Mouse (Mus musculus) CH12.LX (cell line): ENCODE measurements around the gene Prm3. TPM values are rescaled to one million over a fixed set of nuclear protein-coding genes. Genes with fewer than 3 reads are reported as not detected.
"Not testable (repeated sequence)": the region's sequence is repeated elsewhere in the genome, so short reads cannot be mapped to it uniquely, and the experiment has no call there.

Source experiments
- DNase-seq: peaks from one replicate; pipeline ENCODE4 v3.0.0-alpha.2; 2013; ENCODE audit errors: extremely low read depth
- H3K27ac ChIP-seq: 2 replicates; pipeline ENCODE4 v1.5.1; 2012; ENCODE audit warnings: low read depth, mild to moderate bottlenecking, control low read depth, moderate library complexity; ENCODE audit not compliant: insufficient read depth
- H3K27me3 ChIP-seq: replicated peaks from 2 replicates; pipeline ENCODE3; 2012; ENCODE audit warnings: inconsistent platforms
- H3K36me3 ChIP-seq, 2 experiments: replicated peaks in 1 of 2; 2 replicates each; pipeline versions ENCODE3 to v1.6.1; 2012; ENCODE audit warnings: inconsistent platforms in 1 of 2, low read length in 1 of 2, mild to moderate bottlenecking in 1 of 2, mixed read lengths in 1 of 2, moderate library complexity in 1 of 2; ENCODE audit not compliant: control insufficient read depth in 1 of 2, insufficient read depth in 1 of 2
- H3K4me1 ChIP-seq, 2 experiments: 2 replicates each; pipeline ENCODE4 v1.6.1; 2012; ENCODE audit warnings: inconsistent platforms in 1 of 2, moderate library complexity in 1 of 2; ENCODE audit not compliant: insufficient read depth in 2 of 2, control insufficient read depth in 1 of 2
- H3K4me2 ChIP-seq: 2 replicates; pipeline ENCODE4 v1.6.1; 2012; ENCODE audit warnings: low read depth, mild to moderate bottlenecking, control low read depth; ENCODE audit not compliant: poor library complexity, insufficient read depth, severe bottlenecking
- H3K4me3 ChIP-seq, 3 experiments: fragments of 150-350 bp in 1 of 3; sonication (generic) in 1 of 3; replicated peaks in 1 of 3; 2 replicates each; pipeline versions ENCODE3 to v1.5.1; 2011 to 2012; ENCODE audit warnings: low read depth in 2 of 3, low read length in 2 of 3, mild to moderate bottlenecking in 2 of 3, moderate library complexity in 2 of 3, control low read depth in 1 of 3, improper control_type of control experiment in 1 of 3, inconsistent platforms in 1 of 3, mixed read lengths in 1 of 3; ENCODE audit not compliant: poor library complexity in 1 of 3
- H3K79me2 ChIP-seq: replicated peaks from 2 replicates; pipeline ENCODE4 v1.6.1; 2012; ENCODE audit warnings: mild to moderate bottlenecking, moderate library complexity; ENCODE audit not compliant: control insufficient read depth, poor library complexity, insufficient read depth, severe bottlenecking; ENCODE audit errors: extremely low read depth
- H3K9ac ChIP-seq: 2 replicates; pipeline ENCODE4 v1.6.1; 2012; ENCODE audit warnings: low read depth, mild to moderate bottlenecking, control low read depth, moderate library complexity; ENCODE audit not compliant: insufficient read depth
- H3K9me3 ChIP-seq: replicated peaks from 2 replicates; pipeline ENCODE3; 2012; ENCODE audit warnings: low read length, inconsistent platforms, mixed read lengths
- BHLHE40 ChIP-seq: IDR thresholded peaks from 2 replicates; pipeline ENCODE4 v1.6.1; 2011; ENCODE audit warnings: mild to moderate bottlenecking, low read depth, low read length, improper control_type of control experiment
- CTCF ChIP-seq, 2 experiments: IDR thresholded peaks in 1 of 2; conservative IDR thresholded peaks in 1 of 2; 2 replicates each; pipeline ENCODE4 v1.5.1; 2011 to 2012; ENCODE audit warnings: low read depth in 2 of 2, low read length in 2 of 2, improper control_type of control experiment in 1 of 2, inconsistent platforms in 1 of 2, mild to moderate bottlenecking in 1 of 2, moderate library complexity in 1 of 2
- E2F4 ChIP-seq: IDR thresholded peaks from 2 replicates; pipeline ENCODE4 v1.6.1; 2011; ENCODE audit warnings: low read depth, low read length, improper control_type of control experiment; ENCODE audit not compliant: insufficient replicate concordance
- ELF1 ChIP-seq: IDR thresholded peaks from 2 replicates; pipeline ENCODE4 v1.6.1; 2014; ENCODE audit warnings: low read depth, mild to moderate bottlenecking, inconsistent platforms, low read length, improper control_type of control experiment
- EP300 ChIP-seq: IDR thresholded peaks from 2 replicates; pipeline ENCODE4 v1.6.1; 2011; ENCODE audit warnings: low read length, improper control_type of control experiment
- ETS1 ChIP-seq: conservative IDR thresholded peaks from 2 replicates; pipeline ENCODE4 v1.6.1; 2012; ENCODE audit warnings: low read depth, mild to moderate bottlenecking, inconsistent platforms, low read length, improper control_type of control experiment, moderate library complexity
- GABPA ChIP-seq: IDR thresholded peaks from 2 replicates; pipeline ENCODE4 v1.6.1; 2012; ENCODE audit warnings: low read depth, low read length, improper control_type of control experiment, inconsistent platforms; ENCODE audit not compliant: insufficient replicate concordance
- HCFC1 ChIP-seq: IDR thresholded peaks from 2 replicates; pipeline ENCODE4 v1.6.1; 2012; ENCODE audit warnings: low read depth, mild to moderate bottlenecking, inconsistent platforms, low read length, improper control_type of control experiment
- IRF4 ChIP-seq: IDR thresholded peaks from 2 replicates; pipeline ENCODE4 v1.6.1; 2014; ENCODE audit warnings: low read depth, mild to moderate bottlenecking, inconsistent platforms, low read length, improper control_type of control experiment
- JUN ChIP-seq: IDR thresholded peaks from 2 replicates; pipeline ENCODE4 v1.6.1; 2011; ENCODE audit warnings: low read depth, mild to moderate bottlenecking, low read length, improper control_type of control experiment, moderate library complexity; ENCODE audit not compliant: insufficient read depth
- JUND ChIP-seq: conservative IDR thresholded peaks from 2 replicates; pipeline ENCODE4 v1.6.1; 2011; ENCODE audit warnings: low read depth, low read length, improper control_type of control experiment
- MAFK ChIP-seq: IDR thresholded peaks from 2 replicates; pipeline ENCODE4 v1.6.1; 2011; ENCODE audit warnings: low read length, improper control_type of control experiment; ENCODE audit not compliant: insufficient replicate concordance
- MAX ChIP-seq: IDR thresholded peaks from 2 replicates; pipeline ENCODE4 v1.6.1; 2011; ENCODE audit warnings: low read length, improper control_type of control experiment
- MAZ ChIP-seq: IDR thresholded peaks from 2 replicates; pipeline ENCODE4 v1.6.1; 2012; ENCODE audit warnings: low read depth, mild to moderate bottlenecking, inconsistent platforms, low read length, improper control_type of control experiment, moderate library complexity
- MEF2A ChIP-seq: IDR thresholded peaks from 2 replicates; pipeline ENCODE4 v1.6.1; 2014; ENCODE audit warnings: low read depth, mild to moderate bottlenecking, inconsistent platforms, low read length, improper control_type of control experiment, borderline replicate concordance
- MXI1 ChIP-seq: IDR thresholded peaks from 2 replicates; pipeline ENCODE4 v1.6.1; 2011; ENCODE audit warnings: mild to moderate bottlenecking, low read depth, low read length, improper control_type of control experiment
- MYC ChIP-seq: IDR thresholded peaks from 2 replicates; pipeline ENCODE4 v1.6.1; 2011; ENCODE audit warnings: low read depth, mild to moderate bottlenecking, improper control_type of control experiment, low read length
- NELFE ChIP-seq: IDR thresholded peaks from 2 replicates; pipeline ENCODE4 v1.6.1; 2011; ENCODE audit warnings: low read depth, low read length, improper control_type of control experiment
- PAX5 ChIP-seq: IDR thresholded peaks from 2 replicates; pipeline ENCODE4 v1.6.1; 2012; ENCODE audit warnings: low read length, inconsistent platforms, mixed read lengths
- POLR2A ChIP-seq: IDR thresholded peaks from 2 replicates; pipeline ENCODE4 v1.6.1; 2011; ENCODE audit warnings: low read depth, mild to moderate bottlenecking, improper control_type of control experiment, low read length
- POLR2AphosphoS2 ChIP-seq: IDR thresholded peaks from 2 replicates; pipeline ENCODE4 v1.6.1; 2011; ENCODE audit warnings: low read depth, low read length, improper control_type of control experiment
- RAD21 ChIP-seq: IDR thresholded peaks from 2 replicates; pipeline ENCODE4 v1.6.1; 2011; ENCODE audit warnings: low read depth, mild to moderate bottlenecking, low read length, improper control_type of control experiment, moderate library complexity
- SIN3A ChIP-seq: IDR thresholded peaks from 2 replicates; pipeline ENCODE4 v1.6.1; 2012; ENCODE audit warnings: low read length, improper control_type of control experiment, inconsistent platforms
- SMC3 ChIP-seq: IDR thresholded peaks from 2 replicates; pipeline ENCODE4 v1.6.1; 2011; ENCODE audit warnings: low read depth, low read length, improper control_type of control experiment
- TBP ChIP-seq: conservative IDR thresholded peaks from 2 replicates; pipeline ENCODE4 v1.6.1; 2011; ENCODE audit warnings: low read depth, low read length, improper control_type of control experiment
- TCF12 ChIP-seq: IDR thresholded peaks from 2 replicates; pipeline ENCODE4 v1.6.1; 2014; ENCODE audit warnings: low read depth, mild to moderate bottlenecking, inconsistent platforms, low read length, improper control_type of control experiment
- USF1 ChIP-seq: IDR thresholded peaks from 2 replicates; pipeline ENCODE4 v1.6.1; 2014; ENCODE audit warnings: low read depth, mild to moderate bottlenecking, inconsistent platforms, low read length, improper control_type of control experiment
- ZC3H11A ChIP-seq: IDR thresholded peaks from 2 replicates; pipeline ENCODE4 v1.6.1; 2012; ENCODE audit warnings: low read depth, mild to moderate bottlenecking, inconsistent platforms, low read length, improper control_type of control experiment
- ZKSCAN1 ChIP-seq: IDR thresholded peaks from 2 replicates; pipeline ENCODE4 v1.6.1; 2012; ENCODE audit warnings: low read depth, inconsistent platforms, low read length, improper control_type of control experiment, borderline replicate concordance
- ZNF384 ChIP-seq: IDR thresholded peaks from 2 replicates; pipeline ENCODE4 v1.6.1; 2012; ENCODE audit warnings: low read depth, low read length, improper control_type of control experiment, inconsistent platforms
- dilution Hi-C: fragments of 300-500 bp; cut with MboI; formaldehyde crosslinking; loops from 2 replicates; pipeline ENCODE4 v1.14.3; 2020; ENCODE audit warnings: low sequenced_read_pairs; ENCODE audit not compliant: extremely low pct_unique_long_range_greater_than_20kb, extremely low pct_ligation_motif_present
- in situ Hi-C: fragments of 300-500 bp; cut with MboI; formaldehyde crosslinking; loops from 3 replicates; pipeline ENCODE4 v1.14.3; 2019; ENCODE audit warnings: low sequenced_read_pairs, low pct_ligation_motif_present, low pct_unique_long_range_greater_than_20kb, mixed read lengths
- polyA plus RNA-seq: library from polyadenylated mRNA; unstranded; fragments of >175 nt; gene quantifications from 2 replicates; pipeline ENCODE4 v1.2.1, GENCODE M21; 2012; ENCODE audit warnings: low read depth; ENCODE audit not compliant: insufficient read length
- total RNA-seq, 2 experiments: library from RNA; depleted of rRNA; stranded (reverse); fragments of 300-350 nt in 1 of 2; fragments of >200 nt in 1 of 2; gene quantifications; 2 replicates each; pipeline ENCODE4 v1.2.3; 2012 to 2014

Prm3 gene
- total and polyA plus RNA-seq, 3 experiments, result not detected

- TF ChIP-seq ZKSCAN1 (no peak), ELF1 (no peak), IRF4 (peak; percentile 73), ETS1 (peak; percentile 94), SMC3 (peak; percentile 14; the same call in 1 of the 2 replicates), ZC3H11A (no peak), TBP (no peak), USF1 (no peak), MXI1 (peak; percentile 85), POLR2AphosphoS2 (no peak), CTCF (conservative IDR thresholded peaks at IDR 0.05 in 1 of 2, IDR thresholded peaks at IDR 0.05 in 1 of 2; ENCODE audit: low read depth in 2 of 2, low read length in 2 of 2) (no peak), RAD21 (no peak; the same call in none of the 2 replicates), BHLHE40 (peak; percentile 99), ZNF384 (no peak), PAX5 (no peak), HCFC1 (no peak), JUN (no peak), MAFK (peak; percentile 69), MAX (peak; percentile 87), MYC (peak; percentile 79; the same call in 1 of the 2 replicates), MAZ (no peak), JUND (no peak), POLR2A (no peak), TCF12 (peak; percentile 93), EP300 (peak; percentile 76), NELFE (no peak), MEF2A (peak; percentile 44; the same call in 1 of the 2 replicates), E2F4 (no peak), SIN3A (peak; percentile 78; the same call in 1 of the 2 replicates), GABPA (no peak)
- TF ChIP-seq, all 38 proteins: peak for 12
- peaks cover 27% of the 10 kb centered on the region for H3K27me3 ChIP-seq
- H3K9me3 ChIP-seq, result no peaks in the 10 kb centered on the region
- H3K27ac ChIP-seq, result no peak within 1 kb of the TSS
- no peaks in the 10 kb centered on the region for H3K36me3 ChIP-seq
- in situ Hi-C loops (no loop called here), dilution Hi-C loops (no loop called here)
- peak; percentile 79 for DNase-seq
- no peaks in the 10 kb centered on the region for H3K79me2 ChIP-seq
- H3K4me3 ChIP-seq, result no peak within 1 kb of the TSS
- peaks cover 11 to 22% of the 10 kb centered on the region in 2 experiments for H3K4me1 ChIP-seq
- no peak within 1 kb of the TSS for H3K4me2 ChIP-seq
- H3K9ac ChIP-seq, result no peak within 1 kb of the TSS
These were observed 15.2 kb upstream of the Prm3 start, which contains the start of gene Prm1 for GRCm38 (mm10) chr16:10805789-10806527. Prm1 (minus strand) TSS chr16:10805839.

- H3K4me3 ChIP-seq, H3K27ac ChIP-seq, H3K27me3 ChIP-seq, H3K9me3 ChIP-seq, DNase-seq, H3K9ac ChIP-seq, dilution Hi-C loops, in situ Hi-C loops, H3K36me3 ChIP-seq, H3K79me2 ChIP-seq, H3K4me2 ChIP-seq: not testable (repeated sequence)
- peaks cover 11 to 22% of the 10 kb centered on the region in 2 experiments for H3K4me1 ChIP-seq
These were observed 11.7 kb upstream of the Prm3 start for GRCm38 (mm10) chr16:10802420-10802819.
